Mouse (Mus musculus): ENCODE results near the gene Aldh3b2.
A peak's percentile ranks its signal among the peaks of the same experiment; 100 is the strongest.
"Not testable (repeated sequence)": the region's sequence is repeated elsewhere in the genome, so short reads cannot be mapped to it uniquely, and the experiment has no call there.

Aldh3b2 gene

GRCm38 (mm10) chr19:3946715-3947114 lies 25.4 kb upstream of the Aldh3b2 start:
- DNase-seq (ENCODE audit: extremely low read depth, low read depth, low spot score), result no peak

GRCm38 (mm10) chr19:3947813-3948212 lies 24.3 kb upstream of the Aldh3b2 start:
- DNase-seq (ENCODE audit: extremely low read depth, low read depth, low spot score), result no peak

- no peak for DNase-seq (ENCODE audit: extremely low read depth, low read depth, low spot score)
These were observed 23.6 kb upstream of the Aldh3b2 start for GRCm38 (mm10) chr19:3948546-3948945.

GRCm38 (mm10) chr19:3950331-3950730 lies 21.8 kb upstream of the Aldh3b2 start:
- DNase-seq (ENCODE audit: extremely low read depth, low read depth, low spot score), result no peak

- DNase-seq (ENCODE audit: extremely low read depth, low read depth, low spot score), result no peak
These were observed 20.7 kb upstream of the Aldh3b2 start for GRCm38 (mm10) chr19:3951461-3951860.

- DNase-seq (ENCODE audit: extremely low read depth, low read depth, low spot score), result no peak
These were observed 20.0 kb upstream of the Aldh3b2 start for GRCm38 (mm10) chr19:3952099-3952498.

- peak; percentile 36 for DNase-seq (ENCODE audit: extremely low read depth, low read depth, low spot score)
These were observed 17.1 kb upstream of the Aldh3b2 start for GRCm38 (mm10) chr19:3955033-3955432.

- DNase-seq (ENCODE audit: extremely low read depth, low read depth, low spot score), result no peak
These were observed 16.3 kb upstream of the Aldh3b2 start for GRCm38 (mm10) chr19:3955804-3956203.

- not testable (repeated sequence) for DNase-seq (ENCODE audit: extremely low read depth, low read depth, low spot score)
These were observed 14.7 kb upstream of the Aldh3b2 start for GRCm38 (mm10) chr19:3957296-3958036.

- DNase-seq (ENCODE audit: extremely low read depth, low read depth, low spot score), result no peak
These were observed 13.7 kb upstream of the Aldh3b2 start, which contains the start of gene Aldh3b3 for GRCm38 (mm10) chr19:3958470-3958869. Gene Aldh3b3 (plus strand): TSS chr19:3958645.

GRCm38 (mm10) chr19:3959030-3959429 lies 13.1 kb upstream of the Aldh3b2 start:
- no peak for DNase-seq (ENCODE audit: extremely low read depth, low read depth, low spot score)

GRCm38 (mm10) chr19:3960211-3960610 lies 11.9 kb upstream of the Aldh3b2 start:
- no peak for DNase-seq (ENCODE audit: extremely low read depth, low read depth, low spot score)

- not testable (repeated sequence) for DNase-seq (ENCODE audit: extremely low read depth, low read depth, low spot score)
These were observed 10.3 kb upstream of the Aldh3b2 start for GRCm38 (mm10) chr19:3961805-3962204.

- no peak for DNase-seq (ENCODE audit: extremely low read depth, low read depth, low spot score)
These were observed 9.7 kb upstream of the Aldh3b2 start for GRCm38 (mm10) chr19:3962469-3962868.

- DNase-seq (ENCODE audit: extremely low read depth, low read depth, low spot score), result no peak
These were observed 8.1 kb upstream of the Aldh3b2 start for GRCm38 (mm10) chr19:3964030-3964429.

GRCm38 (mm10) chr19:3966330-3967075 lies 5.6 kb upstream of the Aldh3b2 start:
- no peak for DNase-seq (ENCODE audit: extremely low read depth, low read depth, low spot score)

GRCm38 (mm10) chr19:3967258-3967657 lies 4.9 kb upstream of the Aldh3b2 start:
- no peak for DNase-seq (ENCODE audit: extremely low read depth, low read depth, low spot score)

- DNase-seq (ENCODE audit: extremely low read depth, low read depth, low spot score), result not testable (repeated sequence)
These were observed 2.5 kb downstream of the Aldh3b2 start for GRCm38 (mm10) chr19:3974608-3975007.

- DNase-seq (ENCODE audit: extremely low read depth, low read depth, low spot score), result no peak
These were observed 3.7 kb downstream of the Aldh3b2 start for GRCm38 (mm10) chr19:3975866-3976265.

- no peak for DNase-seq (ENCODE audit: extremely low read depth, low read depth, low spot score)
These were observed 8.2 kb downstream of the Aldh3b2 start for GRCm38 (mm10) chr19:3980309-3980708.

- no peak for DNase-seq (ENCODE audit: extremely low read depth, low read depth, low spot score)
These were observed 8.8 kb downstream of the Aldh3b2 start for GRCm38 (mm10) chr19:3980917-3981316.

GRCm38 (mm10) chr19:3983527-3984200 lies 11.5 kb downstream of the Aldh3b2 start:
- DNase-seq (ENCODE audit: extremely low read depth, low read depth, low spot score), result no peak
